Mouse (Mus musculus) induced T-regulatory cell, adult 2 months (primary cell): ENCODE data around the gene St6gal1.

Experiments used
- DNase-seq: peaks from one replicate; pipeline ENCODE4 v3.0.0-alpha.2; 2012; ENCODE audit warnings: low read depth

St6gal1 gene

GRCm38 (mm10) chr16:23298441-23298840, 73.9 kb downstream of the St6gal1 start:
- no peak for DNase-seq

GRCm38 (mm10) chr16:23298911-23299310, 74.4 kb downstream of the St6gal1 start:
- no peak for DNase-seq

- peak; percentile 54 for DNase-seq
Measured at GRCm38 (mm10) chr16:23299904-23300740, 75.6 kb downstream of the St6gal1 start.

- peak; percentile 48 for DNase-seq
Measured at GRCm38 (mm10) chr16:23301762-23302161, 77.2 kb downstream of the St6gal1 start.

GRCm38 (mm10) chr16:23305830-23306623, 81.5 kb downstream of the St6gal1 start:
- peak; percentile 61 for DNase-seq

GRCm38 (mm10) chr16:23307142-23307968, 82.8 kb downstream of the St6gal1 start:
- DNase-seq = peak; percentile 51

GRCm38 (mm10) chr16:23308012-23308554, 83.5 kb downstream of the St6gal1 start:
- DNase-seq = peak; percentile 68

GRCm38 (mm10) chr16:23309080-23309479, 84.5 kb downstream of the St6gal1 start:
- DNase-seq = no peak

GRCm38 (mm10) chr16:23312604-23313003, 88.1 kb downstream of the St6gal1 start:
- peak; percentile 34 for DNase-seq

GRCm38 (mm10) chr16:23314790-23315189, 90.2 kb downstream of the St6gal1 start:
- DNase-seq = no peak

- no peak for DNase-seq
Measured at GRCm38 (mm10) chr16:23317411-23318047, 93.0 kb downstream of the St6gal1 start.

- DNase-seq = no peak
Measured at GRCm38 (mm10) chr16:23320025-23320424, 95.5 kb downstream of the St6gal1 start.

GRCm38 (mm10) chr16:23320579-23320978, 96.0 kb downstream of the St6gal1 start:
- no peak for DNase-seq

- DNase-seq = peak; percentile 49
Measured at GRCm38 (mm10) chr16:23322453-23322852, 97.9 kb downstream of the St6gal1 start.

GRCm38 (mm10) chr16:23323915-23324314, 99.4 kb downstream of the St6gal1 start:
- DNase-seq = no peak

GRCm38 (mm10) chr16:23324867-23325650, 100.5 kb downstream of the St6gal1 start:
- no peak for DNase-seq

- no peak for DNase-seq
Measured at GRCm38 (mm10) chr16:23326664-23327063, 102.1 kb downstream of the St6gal1 start.

- DNase-seq = peak; percentile 57
Measured at GRCm38 (mm10) chr16:23327266-23327665, 102.7 kb downstream of the St6gal1 start.

- DNase-seq = peak; percentile 85
Measured at GRCm38 (mm10) chr16:23328201-23328600, 103.7 kb downstream of the St6gal1 start.

GRCm38 (mm10) chr16:23332136-23332535, 107.6 kb downstream of the St6gal1 start:
- DNase-seq = no peak
